Mouse (Mus musculus) G1E-ER4 (cell line): ENCODE results near the gene Sacs. TPM values are rescaled to one million over a fixed set of nuclear protein-coding genes. Genes with fewer than 3 reads are reported as not detected.

Experiments used
- GATA1 ChIP-seq: IDR thresholded peaks from one replicate; pipeline ENCODE4 v1.8.0; 2012; ENCODE audit warnings: low read length, inconsistent platforms
- polyA plus RNA-seq: library from polyadenylated mRNA; stranded (reverse); fragments of >175 nt; gene quantifications from 2 replicates; pipeline ENCODE4 v1.2.3, GENCODE M21; 2012

The Sacs gene
- polyA plus RNA-seq, 1 experiment: 1.2 TPM

GRCm38 (mm10) chr14:61267908-61268475 is 129.7 kb downstream of the Sacs start:
- TF ChIP-seq GATA1: no peak

GRCm38 (mm10) chr14:61274414-61275198 is 136.3 kb downstream of the Sacs start:
- TF ChIP-seq GATA1: no peak

- TF ChIP-seq GATA1: no peak
Observed at GRCm38 (mm10) chr14:61277285-61277684, 139.0 kb downstream of the Sacs start.

- TF ChIP-seq GATA1: no peak
Observed at GRCm38 (mm10) chr14:61278676-61279300, 140.5 kb downstream of the Sacs start.

- no peak for TF ChIP-seq GATA1
Observed at GRCm38 (mm10) chr14:61288606-61289286, 150.5 kb downstream of the Sacs start.

Other genes with a start within 250 kb of the Sacs start
- not detected in 2 replicates for gene Tnfrsf19, start 92.0 kb upstream of the Sacs start, polyA plus RNA-seq
- gene Sgcg, start 120.0 kb downstream of the Sacs start, polyA plus RNA-seq: not detected in 2 replicates
- gene Arl11, start 171.3 kb downstream of the Sacs start, polyA plus RNA-seq: not detected in 2 replicates
- gene Ebpl, start 222.0 kb downstream of the Sacs start, polyA plus RNA-seq: 0.37 and 0.66 TPM in 2 replicates